Mouse (Mus musculus) midbrain, postnatal 0 days (tissue): ENCODE results near the gene Evc2. TPM values are rescaled to one million over a fixed set of nuclear protein-coding genes. Genes with fewer than 3 reads are reported as not detected.

ENCODE experiments used
- ATAC-seq: fragments of 200-750 bp; cut with Nextera tagmentation; 2 replicates; pipeline ENCODE4 v1.8.0; 2017; ENCODE audit warnings: moderate number of reproducible peaks, mild to moderate bottlenecking, moderate TSS enrichment, moderate library complexity; ENCODE audit not compliant: low FRiP score
- DNase-seq: peaks from one replicate; pipeline ENCODE4 v3.0.0-alpha.2; 2015; ENCODE audit warnings: low spot score
- H3K27ac ChIP-seq: fragments of 300-500 bp; sonication (generic); 2 replicates; pipeline ENCODE4 v1.5.1; 2014; ENCODE audit warnings: low read depth, mild to moderate bottlenecking, low read length, mixed read lengths
- H3K27me3 ChIP-seq: fragments of 300-500 bp; sonication (generic); 2 replicates; pipeline ENCODE4 v1.6.1; 2014; ENCODE audit warnings: low read length, control low read depth, mixed read lengths; ENCODE audit not compliant: insufficient read depth
- H3K36me3 ChIP-seq: fragments of 300-500 bp; sonication (generic); 2 replicates; pipeline ENCODE4 v1.6.1; 2014; ENCODE audit warnings: low read length, control low read depth, mixed read lengths; ENCODE audit not compliant: insufficient read depth
- H3K4me1 ChIP-seq: fragments of 300-500 bp; sonication (generic); 2 replicates; pipeline ENCODE4 v1.6.1; 2014; ENCODE audit warnings: mild to moderate bottlenecking, control low read depth, antibody characterized with exemption, low read length, mixed read lengths; ENCODE audit not compliant: insufficient read depth
- H3K4me2 ChIP-seq: fragments of 300-500 bp; sonication (generic); 2 replicates; pipeline ENCODE4 v1.6.1; 2014; ENCODE audit warnings: low read depth, mild to moderate bottlenecking, low read length, mixed read lengths; ENCODE audit not compliant: poor library complexity, severe bottlenecking
- H3K4me3 ChIP-seq: fragments of 300-500 bp; sonication (generic); 2 replicates; pipeline ENCODE4 v1.5.1; 2014; ENCODE audit warnings: low read depth, mild to moderate bottlenecking, low read length, moderate library complexity
- H3K9ac ChIP-seq: fragments of 300-500 bp; sonication (generic); replicated peaks from 2 replicates; pipeline ENCODE4 v1.6.1; 2014; ENCODE audit warnings: mild to moderate bottlenecking, low read length, moderate library complexity, mixed read lengths; ENCODE audit not compliant: poor library complexity, severe bottlenecking
- H3K9me3 ChIP-seq: fragments of 300-500 bp; sonication (generic); 2 replicates; pipeline ENCODE4 v1.6.1; 2016; ENCODE audit warnings: low read length, control low read depth
- CTCF ChIP-seq: IDR thresholded peaks from 2 replicates; pipeline ENCODE4 v1.5.1; 2016; ENCODE audit warnings: antibody characterized with exemption, mild to moderate bottlenecking
- WGBS: fragments of 180-500 bp; shearing (Covaris S2); extraction: QIAGEN DNeasy Blood & Tissue Kit; methylation state at CpG from one replicate; pipeline ENCODE4 v1.1.7; 2014; 5-methylcytosine and 5-hydroxymethylcytosine counted together
- polyA plus RNA-seq: library from polyadenylated mRNA; unstranded; fragments of >200 nt; fragmentation: Nextera tagmentation; extraction: Ambion mirVana; gene quantifications from 2 replicates; pipeline ENCODE4 v1.2.1, GENCODE M21; 2015
- total RNA-seq: library from RNA; depleted of rRNA; stranded (reverse); fragments of >200 nt; gene quantifications from 2 replicates; pipeline ENCODE4 v1.2.3, GENCODE M21; 2014

Gene Evc2
- total and polyA plus RNA-seq, 2 experiments from 2014 or later = 3.6 to 4.2 TPM

GRCm38 (mm10) chr5:37442767-37443166 is 104.5 kb downstream of the Evc2 start:
- H3K4me3 ChIP-seq = no peak overlapping the region
- H3K4me2 ChIP-seq = no peak overlapping the region
- 86% methylated on average over 2 of the region's 2 CpGs for WGBS
- ATAC-seq = no peak
- no peaks in the 10 kb centered on the region for H3K4me1 ChIP-seq
- DNase-seq = no peak
- no peak overlapping the region for H3K9ac ChIP-seq
- no peak for TF ChIP-seq CTCF
- H3K9me3 ChIP-seq = no peaks in the 10 kb centered on the region
- H3K27ac ChIP-seq = no peak overlapping the region
- H3K27me3 ChIP-seq = no peaks in the 10 kb centered on the region
- no peaks in the 10 kb centered on the region for H3K36me3 ChIP-seq

- ATAC-seq (no peak), DNase-seq (no peak)
- Histone ChIP-seq H3K4me2 (no peak overlapping the region), H3K9ac (no peak overlapping the region), H3K27me3 (no peaks in the 10 kb centered on the region), H3K4me1 (no peaks in the 10 kb centered on the region), H3K27ac (no peak overlapping the region), H3K4me3 (no peak overlapping the region), H3K9me3 (no peaks in the 10 kb centered on the region), H3K36me3 (peaks cover 3% of the 10 kb centered on the region; the same call in 1 of the 2 replicates)
- WGBS = 86% methylated on average over 3 of the region's 3 CpGs
- no peak for TF ChIP-seq CTCF
Measured at GRCm38 (mm10) chr5:37447546-37447945, 109.2 kb downstream of the Evc2 start.

GRCm38 (mm10) chr5:37456590-37456989 is 118.3 kb downstream of the Evc2 start:
- 0 out of 2 replicates have a peak, but pooled peaks cover 4% of the 10 kb centered on the region for H3K9me3 ChIP-seq
- no peak for ATAC-seq
- no peak for TF ChIP-seq CTCF
- no peaks in the 10 kb centered on the region for H3K27me3 ChIP-seq
- no peaks in the 10 kb centered on the region for H3K4me1 ChIP-seq
- no peak overlapping the region for H3K9ac ChIP-seq
- H3K36me3 ChIP-seq = peaks cover 8% of the 10 kb centered on the region
- 71% methylated on average over 2 of the region's 2 CpGs for WGBS
- H3K4me3 ChIP-seq = no peak overlapping the region
- H3K4me2 ChIP-seq = no peak overlapping the region
- H3K27ac ChIP-seq = no peak overlapping the region
- no peak for DNase-seq

- Histone ChIP-seq H3K27me3 (no peaks in the 10 kb centered on the region), H3K4me2 (no peak overlapping the region), H3K36me3 (peaks cover 6% of the 10 kb centered on the region), H3K4me1 (no peaks in the 10 kb centered on the region), H3K9ac (no peak overlapping the region), H3K4me3 (no peak overlapping the region), H3K9me3 (0 out of 2 replicates have a peak, but pooled peaks cover 4% of the 10 kb centered on the region), H3K27ac (no peak overlapping the region)
- no peak for TF ChIP-seq CTCF
- WGBS = 79% methylated on average over 5 of the region's 5 CpGs
- ATAC-seq (no peak), DNase-seq (no peak)
Measured at GRCm38 (mm10) chr5:37457191-37457590, 118.9 kb downstream of the Evc2 start.

GRCm38 (mm10) chr5:37457831-37458230 is 119.5 kb downstream of the Evc2 start:
- Histone ChIP-seq H3K36me3 (peaks cover 6% of the 10 kb centered on the region), H3K4me3 (no peak overlapping the region), H3K4me1 (no peaks in the 10 kb centered on the region), H3K27ac (no peak overlapping the region), H3K4me2 (no peak overlapping the region), H3K9ac (no peak overlapping the region), H3K9me3 (0 out of 2 replicates have a peak, but pooled peaks cover 4% of the 10 kb centered on the region), H3K27me3 (no peaks in the 10 kb centered on the region)
- 93% methylated on average over 2 of the region's 2 CpGs for WGBS
- no peak for TF ChIP-seq CTCF
- ATAC-seq (no peak), DNase-seq (no peak)

GRCm38 (mm10) chr5:37458236-37458635 is 119.9 kb downstream of the Evc2 start:
- Histone ChIP-seq H3K9ac (no peak overlapping the region), H3K36me3 (peaks cover 6% of the 10 kb centered on the region), H3K27ac (no peak overlapping the region), H3K9me3 (0 out of 2 replicates have a peak, but pooled peaks cover 4% of the 10 kb centered on the region), H3K4me1 (no peaks in the 10 kb centered on the region), H3K4me3 (no peak overlapping the region), H3K4me2 (no peak overlapping the region), H3K27me3 (no peaks in the 10 kb centered on the region)
- TF ChIP-seq CTCF = no peak
- WGBS = 57% methylated on average over 2 of the region's 2 CpGs
- DNase-seq = no peak
- no peak for ATAC-seq
